Mouse (Mus musculus): ENCODE measurements around the gene Tfr2. TPM values are rescaled to one million over a fixed set of nuclear protein-coding genes. Genes with fewer than 3 reads are reported as not detected.

Gene Tfr2
- total and polyA plus RNA-seq, 3 experiments: 52.6 to 193 (median 117) TPM

DNA sequence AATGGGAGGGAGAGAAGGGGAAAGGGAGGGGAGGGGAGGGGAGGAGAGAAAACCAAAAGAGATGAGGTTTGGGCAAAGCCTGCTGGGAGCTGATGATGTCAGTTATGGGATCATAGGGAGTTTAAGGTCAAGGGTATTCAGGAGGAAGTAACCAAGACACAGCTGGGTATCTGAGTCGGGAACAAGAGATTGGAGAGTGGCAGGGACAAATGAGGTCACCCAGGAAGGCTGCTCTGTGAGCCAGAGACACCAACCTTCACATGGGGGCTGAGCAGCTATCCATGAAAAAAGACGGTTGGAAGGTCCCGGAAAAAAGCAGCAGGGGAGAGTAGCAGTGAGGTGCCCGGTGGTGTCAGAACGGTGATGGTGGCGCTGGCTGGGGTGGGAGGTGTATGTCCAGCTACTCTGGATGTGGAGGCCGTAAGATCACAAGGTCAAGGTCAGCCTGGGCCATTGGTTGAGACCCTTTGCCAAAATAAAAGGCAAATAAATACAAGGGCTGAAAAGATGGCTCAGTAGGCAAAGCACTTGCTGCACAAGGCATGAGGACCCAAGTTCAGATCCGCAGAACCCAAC is 1.3 kb upstream of the Tfr2 start:
- 0 out of 2 replicates have a peak, but pooled peaks cover 5% of the 10 kb centered on the region for H3K27me3 ChIP-seq (ENCODE audit: insufficient read depth, low read length)
- TF ChIP-seq TAL1 (conservative IDR thresholded peaks at IDR 0.05; ENCODE audit: low read depth, low read length) (no peak), POLR2AphosphoS5 (IDR thresholded peaks at IDR 0.05; ENCODE audit: insufficient replicate concordance, low read depth, low read length) (no peak), CTCF (IDR thresholded peaks at IDR 0.05; ENCODE audit: low read depth, low read length) (no peak), GATA2 (IDR thresholded peaks at IDR 0.05; ENCODE audit: borderline replicate concordance, low read depth, low read length) (no peak), GATA1 (IDR thresholded peaks at IDR 0.05; ENCODE audit: borderline replicate concordance, low read length) (no peak)
- no peak for DNase-seq (ENCODE audit: low spot score)

DNA sequence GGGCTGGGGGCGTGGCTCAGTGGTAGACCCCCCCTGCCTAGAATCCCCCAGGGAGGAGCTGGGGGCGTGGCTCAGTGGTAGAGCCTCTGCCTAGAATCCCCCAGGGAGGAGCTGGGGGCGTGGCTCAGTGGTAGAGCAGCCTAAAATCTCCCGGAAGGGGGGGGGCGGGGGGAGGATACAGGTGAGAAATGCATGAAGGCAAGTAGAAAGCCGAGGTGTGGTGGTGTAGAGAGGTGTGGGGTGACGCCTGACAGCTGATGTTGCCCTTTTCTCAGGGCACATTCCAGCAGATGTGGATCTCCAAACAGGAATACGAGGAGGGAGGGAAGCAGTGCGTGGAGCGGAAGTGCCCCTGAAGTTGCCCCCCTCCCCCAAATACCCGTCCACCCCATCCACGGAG is 609 bp upstream of the Tfr2 start:
- H3K4me3 ChIP-seq (ENCODE audit: low read depth, low read length): peak overlapping the region; percentile 62; the same call in 1 of the 2 replicates
- no peak for TF ChIP-seq TAL1 (conservative IDR thresholded peaks at IDR 0.05; ENCODE audit: low read depth, low read length)
- TF ChIP-seq CTCF (IDR thresholded peaks at IDR 0.05; ENCODE audit: low read depth, low read length): no peak
- no peak for TF ChIP-seq GATA2 (IDR thresholded peaks at IDR 0.05; ENCODE audit: borderline replicate concordance, low read depth, low read length)
- no peak for TF ChIP-seq POLR2AphosphoS5 (IDR thresholded peaks at IDR 0.05; ENCODE audit: insufficient replicate concordance, low read depth, low read length)
- no peak for TF ChIP-seq GATA1 (IDR thresholded peaks at IDR 0.05; ENCODE audit: borderline replicate concordance, low read length)

More for the DNA sequence above, 1.3 kb upstream of the Tfr2 start:
- Histone ChIP-seq H3K9me3 (replicated peaks) (peaks cover 5% of the 10 kb centered on the region), H3K4me3 (ENCODE audit: low read depth, low read length) (no peak overlapping the region; the same call in 1 of the 2 replicates), H3K36me3 (replicated peaks) (peaks cover 14% of the 10 kb centered on the region), H3K4me1 (ENCODE audit: insufficient read depth, low read depth, low read length) (peaks cover 49% of the 10 kb centered on the region)
- no peak for ATAC-seq (ENCODE audit: extremely low read depth, insufficient number of reproducible peaks, low FRiP score, poor library complexity, severe bottlenecking)

DNA sequence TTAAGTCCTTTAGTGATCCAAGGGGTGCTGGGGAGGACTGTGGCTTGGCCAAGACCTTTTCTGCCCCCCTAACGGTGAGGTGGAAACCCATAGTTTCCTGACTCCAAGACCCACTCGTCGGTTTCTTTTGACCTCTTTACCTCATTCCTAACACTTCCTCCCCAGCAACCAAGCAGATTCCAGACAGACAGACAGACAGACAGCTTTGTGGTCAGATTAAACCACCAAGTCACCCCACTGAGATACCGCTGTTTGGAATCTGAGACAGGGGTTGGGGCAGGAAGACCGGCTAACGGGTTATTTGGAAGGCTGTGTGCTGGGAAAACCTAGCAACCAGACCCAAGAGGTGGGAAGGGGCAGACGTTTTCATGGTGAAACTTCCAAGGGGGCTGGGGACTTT is 541 bp downstream of the Tfr2 start:
- ATAC-seq (ENCODE audit: extremely low read depth, insufficient number of reproducible peaks, low FRiP score, poor library complexity, severe bottlenecking): no peak
- Histone ChIP-seq H3K9me3 (replicated peaks) (peaks cover 5% of the 10 kb centered on the region), H3K27me3 (ENCODE audit: insufficient read depth, low read length) (0 out of 2 replicates have a peak, but pooled peaks cover 3% of the 10 kb centered on the region), H3K4me3 (ENCODE audit: low read depth, low read length) (peak overlapping the region; percentile 82), H3K4me1 (ENCODE audit: insufficient read depth, low read depth, low read length) (peaks cover 68% of the 10 kb centered on the region), H3K36me3 (replicated peaks) (peaks cover 33% of the 10 kb centered on the region)
- DNase-seq (ENCODE audit: low spot score): peak; percentile 38
- TF ChIP-seq TAL1 (conservative IDR thresholded peaks at IDR 0.05; ENCODE audit: low read depth, low read length): no peak
- no peak for TF ChIP-seq POLR2AphosphoS5 (IDR thresholded peaks at IDR 0.05; ENCODE audit: insufficient replicate concordance, low read depth, low read length)

More for the DNA sequence above, 609 bp upstream of the Tfr2 start:
- Histone ChIP-seq H3K36me3 (replicated peaks) (peaks cover 21% of the 10 kb centered on the region), H3K9me3 (replicated peaks) (peaks cover 5% of the 10 kb centered on the region), H3K27me3 (ENCODE audit: insufficient read depth, low read length) (0 out of 2 replicates have a peak, but pooled peaks cover 5% of the 10 kb centered on the region), H3K4me1 (ENCODE audit: insufficient read depth, low read depth, low read length) (peaks cover 56% of the 10 kb centered on the region)
- DNase-seq (ENCODE audit: low spot score) (no peak), ATAC-seq (ENCODE audit: extremely low read depth, insufficient number of reproducible peaks, low FRiP score, poor library complexity, severe bottlenecking) (no peak)

DNA sequence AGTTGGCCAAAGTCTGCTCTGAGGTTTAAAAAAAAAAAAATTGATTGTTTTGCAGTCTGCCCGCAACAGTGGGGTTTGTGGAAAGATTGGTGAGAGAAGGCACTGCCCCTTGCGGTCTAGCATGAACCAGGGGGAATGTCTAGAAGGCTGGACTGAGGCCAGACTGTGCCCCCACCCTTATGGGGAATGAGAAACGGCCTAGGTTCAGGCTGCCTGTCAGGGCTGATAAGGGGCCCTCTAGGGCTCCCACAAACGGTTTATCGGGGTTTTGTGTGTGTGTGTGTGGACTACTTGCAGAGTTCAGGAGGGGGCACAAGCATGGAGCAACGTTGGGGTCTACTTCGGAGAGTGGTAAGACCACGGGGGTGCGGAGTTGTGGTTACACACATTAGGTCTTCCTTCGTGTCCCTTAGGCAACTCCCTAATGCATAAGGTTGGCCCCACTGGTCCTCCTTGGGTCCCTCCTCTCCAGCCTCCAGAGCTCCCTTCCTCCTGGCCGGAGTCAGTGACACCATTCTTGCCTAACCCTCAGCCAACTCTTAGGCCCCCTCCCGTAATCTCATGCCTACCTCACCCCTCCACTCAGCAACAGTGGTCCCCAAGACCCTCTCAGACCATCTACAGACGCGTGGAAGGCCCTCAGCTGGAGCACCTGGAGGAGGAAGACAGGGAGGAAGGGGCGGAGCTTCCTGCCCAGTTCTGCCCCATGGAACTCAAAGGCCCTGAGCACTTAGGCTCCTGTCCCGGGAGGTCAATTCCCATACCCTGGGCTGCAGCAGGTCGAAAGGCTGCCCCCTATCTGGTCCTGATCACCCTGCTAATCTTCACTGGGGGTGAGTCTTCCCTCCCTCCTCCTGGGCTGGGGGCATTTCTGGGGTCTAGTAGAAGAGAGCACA is 1.3 kb downstream of the Tfr2 start:
- Histone ChIP-seq H3K4me3 (ENCODE audit: low read depth, low read length) (peak overlapping the region; percentile 82), H3K36me3 (replicated peaks) (peaks cover 37% of the 10 kb centered on the region), H3K9me3 (replicated peaks) (peaks cover 5% of the 10 kb centered on the region), H3K27me3 (ENCODE audit: insufficient read depth, low read length) (no peaks in the 10 kb centered on the region), H3K4me1 (ENCODE audit: insufficient read depth, low read depth, low read length) (peaks cover 71% of the 10 kb centered on the region)
- peak; percentile 86 for DNase-seq (ENCODE audit: low spot score)
- TF ChIP-seq CTCF (IDR thresholded peaks at IDR 0.05; ENCODE audit: low read depth, low read length) (no peak), TAL1 (conservative IDR thresholded peaks at IDR 0.05; ENCODE audit: low read depth, low read length) (peak; percentile 87), GATA1 (IDR thresholded peaks at IDR 0.05; ENCODE audit: borderline replicate concordance, low read length) (no peak), GATA2 (IDR thresholded peaks at IDR 0.05; ENCODE audit: borderline replicate concordance, low read depth, low read length) (no peak), POLR2AphosphoS5 (IDR thresholded peaks at IDR 0.05; ENCODE audit: insufficient replicate concordance, low read depth, low read length) (no peak)
- ATAC-seq (ENCODE audit: extremely low read depth, insufficient number of reproducible peaks, low FRiP score, poor library complexity, severe bottlenecking): peak; percentile 86

DNA sequence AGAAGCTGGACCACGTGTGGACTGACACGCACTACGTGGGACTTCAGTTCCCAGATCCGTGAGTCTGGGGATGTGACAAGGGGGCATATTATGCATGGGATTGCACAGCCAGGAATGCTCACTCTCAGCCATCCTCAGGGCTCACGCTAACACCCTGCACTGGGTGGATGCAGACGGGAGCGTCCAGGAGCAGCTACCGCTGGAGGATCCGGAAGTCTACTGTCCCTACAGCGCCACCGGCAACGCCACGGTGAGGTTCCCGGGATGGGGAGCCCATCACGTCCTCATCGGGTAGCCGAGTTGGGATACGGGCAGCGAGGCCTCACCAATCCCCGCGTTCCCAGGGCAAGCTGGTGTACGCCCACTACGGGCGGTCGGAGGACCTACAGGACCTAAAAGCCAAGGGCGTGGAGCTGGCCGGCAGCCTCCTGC is 4.8 kb downstream of the Tfr2 start:
- ATAC-seq (ENCODE audit: extremely low read depth, insufficient number of reproducible peaks, low FRiP score, poor library complexity, severe bottlenecking): no peak

GRCm38 (mm10) chr5:137580246-137580645 is 10.6 kb downstream of the Tfr2 start:
- peaks cover 51% of the 10 kb centered on the region for H3K4me1 ChIP-seq (ENCODE audit: insufficient read depth, low read depth, low read length)
- peaks cover 2% of the 10 kb centered on the region; the same call in 1 of the 2 replicates for H3K9me3 ChIP-seq (replicated peaks)
- no peak for ATAC-seq (ENCODE audit: extremely low read depth, insufficient number of reproducible peaks, low FRiP score, poor library complexity, severe bottlenecking)
- H3K36me3 ChIP-seq (replicated peaks): peaks cover 90% of the 10 kb centered on the region
- no peaks in the 10 kb centered on the region for H3K27me3 ChIP-seq (ENCODE audit: insufficient read depth, low read length)
- H3K4me3 ChIP-seq (ENCODE audit: low read depth, low read length): no peak overlapping the region
- DNase-seq (ENCODE audit: low spot score): no peak
- TF ChIP-seq TAL1 (conservative IDR thresholded peaks at IDR 0.05; ENCODE audit: low read depth, low read length) (no peak), GATA2 (IDR thresholded peaks at IDR 0.05; ENCODE audit: borderline replicate concordance, low read depth, low read length) (no peak), CTCF (IDR thresholded peaks at IDR 0.05; ENCODE audit: low read depth, low read length) (no peak), POLR2AphosphoS5 (IDR thresholded peaks at IDR 0.05; ENCODE audit: insufficient replicate concordance, low read depth, low read length) (no peak), GATA1 (IDR thresholded peaks at IDR 0.05; ENCODE audit: borderline replicate concordance, low read length) (no peak)

More for the DNA sequence above, 4.8 kb downstream of the Tfr2 start:
- no peaks in the 10 kb centered on the region for H3K27me3 ChIP-seq (ENCODE audit: insufficient read depth, low read length)
- peak overlapping the region; percentile 62; the same call in 1 of the 2 replicates for H3K4me3 ChIP-seq (ENCODE audit: low read depth, low read length)
- peaks cover 69% of the 10 kb centered on the region for H3K36me3 ChIP-seq (replicated peaks)
- H3K4me1 ChIP-seq (ENCODE audit: insufficient read depth, low read depth, low read length): peaks cover 80% of the 10 kb centered on the region
- no peak for DNase-seq (ENCODE audit: low spot score)
- H3K9me3 ChIP-seq (replicated peaks): no peaks in the 10 kb centered on the region
- TF ChIP-seq POLR2AphosphoS5 (IDR thresholded peaks at IDR 0.05; ENCODE audit: insufficient replicate concordance, low read depth, low read length): no peak
- TF ChIP-seq GATA2 (IDR thresholded peaks at IDR 0.05; ENCODE audit: borderline replicate concordance, low read depth, low read length): no peak
- TF ChIP-seq CTCF (IDR thresholded peaks at IDR 0.05; ENCODE audit: low read depth, low read length): no peak
- TF ChIP-seq TAL1 (conservative IDR thresholded peaks at IDR 0.05; ENCODE audit: low read depth, low read length): no peak
- no peak for TF ChIP-seq GATA1 (IDR thresholded peaks at IDR 0.05; ENCODE audit: borderline replicate concordance, low read length)
